Mouse (Mus musculus) right cerebral cortex, adult 18-20 months (tissue): Measurements from ENCODE around the gene Gm13283.
"Not testable (repeated sequence)": the region's sequence is repeated elsewhere in the genome, so short reads cannot be mapped to it uniquely, and the experiment has no call there.

ENCODE experiments used
- DNase-seq: peaks from one replicate; pipeline ENCODE4 v3.0.0; 2022; ENCODE audit warnings: mixed read lengths

The Gm13283 gene

GRCm38 (mm10) chr4:88763384-88764018 lies 3.6 kb downstream of the Gm13283 start:
- peak; percentile 9 for DNase-seq

- DNase-seq: not testable (repeated sequence)
Observed at GRCm38 (mm10) chr4:88773534-88773933, 13.6 kb downstream of the Gm13283 start, which contains the start of gene Gm13290. Gene Gm13290 (plus strand): TSS chr4:88773834.

GRCm38 (mm10) chr4:88776622-88777021 lies 16.7 kb downstream of the Gm13283 start, which contains the start of gene Gm13289:
Gene Gm13289 (plus strand): TSS chr4:88776922.
- DNase-seq: not testable (repeated sequence)

GRCm38 (mm10) chr4:88779550-88779949 lies 19.6 kb downstream of the Gm13283 start, which contains the start of gene Gm13272:
Gene Gm13272 (plus strand): TSS chr4:88779850.
- DNase-seq: not testable (repeated sequence)

- not testable (repeated sequence) for DNase-seq
Observed at GRCm38 (mm10) chr4:88780320-88780719, 20.4 kb downstream of the Gm13283 start.

GRCm38 (mm10) chr4:88781831-88782230 lies 21.9 kb downstream of the Gm13283 start, which contains the start of gene Ifnz:
Gene Ifnz (plus strand): TSS chr4:88782131.
- not testable (repeated sequence) for DNase-seq

- DNase-seq: not testable (repeated sequence)
Observed at GRCm38 (mm10) chr4:88782335-88782734, 22.4 kb downstream of the Gm13283 start.

- not testable (repeated sequence) for DNase-seq
Observed at GRCm38 (mm10) chr4:88785409-88785808, 25.5 kb downstream of the Gm13283 start, which contains the start of gene Gm13276. Gene Gm13276 (plus strand): TSS chr4:88785709.

- DNase-seq: peak; percentile 63
Observed at GRCm38 (mm10) chr4:88788402-88788801, 28.5 kb downstream of the Gm13283 start, which contains the start of gene Gm13277. Gene Gm13277 (plus strand): TSS chr4:88788632.

- DNase-seq: not testable (repeated sequence)
Observed at GRCm38 (mm10) chr4:88791250-88791649, 31.3 kb downstream of the Gm13283 start, which contains the start of gene Gm13278. Gene Gm13278 (plus strand): TSS chr4:88791550.

- DNase-seq: peak; percentile 24
Observed at GRCm38 (mm10) chr4:88793936-88794675, 34.2 kb downstream of the Gm13283 start, which contains the start of gene Gm13275. Gene Gm13275 (plus strand): TSS chr4:88794487.

- not testable (repeated sequence) for DNase-seq
Observed at GRCm38 (mm10) chr4:88797097-88797496, 37.2 kb downstream of the Gm13283 start, which contains the start of gene Gm13279. Gene Gm13279 (plus strand): TSS chr4:88797397.

GRCm38 (mm10) chr4:88799365-88799764 lies 39.4 kb downstream of the Gm13283 start, which contains the start of gene Gm13285:
Gene Gm13285 (plus strand): TSS chr4:88799665.
- not testable (repeated sequence) for DNase-seq

GRCm38 (mm10) chr4:88802954-88803353 lies 43.0 kb downstream of the Gm13283 start, which contains the start of gene Gm13287:
Gene Gm13287 (plus strand): TSS chr4:88803254.
- not testable (repeated sequence) for DNase-seq

GRCm38 (mm10) chr4:88805231-88805630 lies 45.3 kb downstream of the Gm13283 start, which contains the start of gene Gm13288:
Gene Gm13288 (plus strand): TSS chr4:88805531.
- not testable (repeated sequence) for DNase-seq

- DNase-seq: not testable (repeated sequence)
Observed at GRCm38 (mm10) chr4:88805761-88806160, 45.8 kb downstream of the Gm13283 start.
